In the genomic region with DNA sequence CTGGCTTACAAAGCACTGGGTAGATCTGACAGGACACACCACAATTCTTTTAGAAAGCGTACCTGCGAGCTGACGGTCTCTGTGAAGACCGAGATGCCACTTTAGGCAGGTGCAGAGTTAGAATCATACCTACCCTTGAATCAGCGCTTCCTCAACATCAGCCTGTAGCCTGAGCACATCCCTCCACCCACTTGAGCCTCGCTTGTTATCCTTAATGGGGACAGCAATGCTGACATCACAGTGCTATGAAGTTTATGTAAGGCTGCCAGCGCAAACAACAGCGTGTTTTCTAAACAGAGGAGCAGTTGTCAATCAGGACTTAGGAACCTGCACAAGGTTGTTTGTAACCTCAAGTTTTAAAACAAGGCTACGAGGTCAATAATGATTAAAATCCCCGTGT, we compare ENCODE assay signal across 8 mouse cellular contexts. TPM values are rescaled to one million over a fixed set of nuclear protein-coding genes. Genes with fewer than 3 reads are reported as not detected.
DNase-seq lines count a peak whose midpoint lies in the region; ATAC-seq lines count a peak whose summit lies in the region.

No protein-coding gene starts in this region.

- H3K27ac ChIP-seq in embryonic facial prominence, embryonic 11.5 days (replicated peaks; ENCODE audit: low read depth, low read length) = no peak overlapping the region
- H3K27ac ChIP-seq in hindbrain, embryonic 11.5 days (ENCODE audit: low read depth, low read length) = no peak overlapping the region
- H3K27ac ChIP-seq in midbrain, embryonic 11.5 days (ENCODE audit: low read depth, low read length) = no peak overlapping the region

- H3K4me2 ChIP-seq in embryonic facial prominence, embryonic 11.5 days (ENCODE audit: low read depth, low read length) = peak overlapping the region; percentile 61
- H3K4me2 ChIP-seq in hindbrain, embryonic 11.5 days (replicated peaks; ENCODE audit: low read depth, low read length) = peak overlapping the region; percentile 60
- H3K4me2 ChIP-seq in midbrain, embryonic 11.5 days = peak overlapping the region; percentile 64

- H3K9me3 ChIP-seq in embryonic facial prominence, embryonic 11.5 days (replicated peaks; ENCODE audit: control insufficient read depth, low read length) = no peaks in the 10 kb centered on the region
- H3K9me3 ChIP-seq in hindbrain, embryonic 11.5 days (ENCODE audit: control insufficient read depth, low read length) = no peaks in the 10 kb centered on the region
- H3K9me3 ChIP-seq in midbrain, embryonic 11.5 days (ENCODE audit: control insufficient read depth, low read length) = no peaks in the 10 kb centered on the region

- H3K36me3 ChIP-seq in embryonic facial prominence, embryonic 11.5 days (replicated peaks; ENCODE audit: control insufficient read depth, insufficient read depth, low read depth, low read length) = no peaks in the 10 kb centered on the region
- no peaks in the 10 kb centered on the region for H3K36me3 ChIP-seq in hindbrain, embryonic 11.5 days (ENCODE audit: control insufficient read depth, insufficient read depth, low read length)
- H3K36me3 ChIP-seq in midbrain, embryonic 11.5 days (ENCODE audit: control insufficient read depth, insufficient read depth, low read length) = no peaks in the 10 kb centered on the region

- H3K4me1 ChIP-seq in embryonic facial prominence, embryonic 11.5 days (ENCODE audit: control insufficient read depth, insufficient read depth, low read length) = no peaks in the 10 kb centered on the region
- no peaks in the 10 kb centered on the region for H3K4me1 ChIP-seq in hindbrain, embryonic 11.5 days (replicated peaks; ENCODE audit: control insufficient read depth, insufficient read depth, low read length)
- H3K4me1 ChIP-seq in midbrain, embryonic 11.5 days (ENCODE audit: control insufficient read depth, insufficient read depth, low read length) = 0 out of 2 replicates have a peak, but pooled peaks cover 2% of the 10 kb centered on the region

- DNase-seq in kidney, adult 18-20 months = peak; percentile 27
- DNase-seq in kidney, postnatal 10 days = no peak
- DNase-seq in embryonic facial prominence, embryonic 11.5 days (ENCODE audit: low spot score) = peak; percentile 2
- DNase-seq in hindbrain, embryonic 11.5 days (ENCODE audit: low spot score) = no peak
- peak; percentile 37 to 40 for DNase-seq in left cerebral cortex, postnatal 36 days (ENCODE audit: low spot score in 2 of 2)
- peak; percentile 85 for DNase-seq in midbrain, embryonic 11.5 days (ENCODE audit: low spot score, missing footprints)
- no peak for DNase-seq in urinary bladder, postnatal 10 days (ENCODE audit: low spot score)
- DNase-seq in urinary bladder, postnatal 25 days (ENCODE audit: low spot score) = no peak

- no peaks in the 10 kb centered on the region for H3K27me3 ChIP-seq in embryonic facial prominence, embryonic 11.5 days (ENCODE audit: control insufficient read depth, insufficient read depth, low read length)
- no peaks in the 10 kb centered on the region for H3K27me3 ChIP-seq in hindbrain, embryonic 11.5 days (ENCODE audit: control insufficient read depth, insufficient read depth, low read length)
- H3K27me3 ChIP-seq in midbrain, embryonic 11.5 days (ENCODE audit: control insufficient read depth, insufficient read depth, low read length) = no peaks in the 10 kb centered on the region

- peak overlapping the region; percentile 38 for H3K4me3 ChIP-seq in embryonic facial prominence, embryonic 11.5 days (ENCODE audit: low read depth, low read length)
- H3K4me3 ChIP-seq in hindbrain, embryonic 11.5 days (ENCODE audit: low read depth, low read length) = peak overlapping the region; percentile 37
- H3K4me3 ChIP-seq in midbrain, embryonic 11.5 days (ENCODE audit: low read depth, low read length) = peak overlapping the region; percentile 43

- intact Hi-C loops in left cerebral cortex, postnatal 36 days (cut with DNase I) = no loop called here

- peak overlapping the region; percentile 49 for H3K9ac ChIP-seq in embryonic facial prominence, embryonic 11.5 days (replicated peaks; ENCODE audit: low read length)
- no peak overlapping the region; the same call in 1 of the 2 replicates for H3K9ac ChIP-seq in hindbrain, embryonic 11.5 days (ENCODE audit: low read depth, low read length)
- H3K9ac ChIP-seq in midbrain, embryonic 11.5 days (ENCODE audit: low read length) = peak overlapping the region; percentile 59

- WGBS in embryonic facial prominence, embryonic 11.5 days = 19% methylated on average over 10 of the region's 10 CpGs
- 15% methylated on average over 10 of the region's 10 CpGs for WGBS in hindbrain, embryonic 11.5 days
- 19% methylated on average over 10 of the region's 10 CpGs for WGBS in midbrain, embryonic 11.5 days

- ATAC-seq in embryonic facial prominence, embryonic 11.5 days (replicated peaks; ENCODE audit: insufficient number of reproducible peaks, low FRiP score, low TSS enrichment, low read depth) = no peak
- ATAC-seq in hindbrain, embryonic 11.5 days (ENCODE audit: low FRiP score) = no peak
- peak; percentile 56 for ATAC-seq in midbrain, embryonic 11.5 days (ENCODE audit: low FRiP score)

RNA-seq across cellular contexts. Expression of gene Ctsl, which starts 27.1 kb away (rescaled TPM):
- 151 and 163 TPM in 2 replicates for polyA plus RNA-seq in embryonic facial prominence, embryonic 11.5 days (2014; fragmentation: Nextera tagmentation; extraction: Ambion mirVana)
- polyA plus RNA-seq in hindbrain, embryonic 11.5 days (2014; fragmentation: Nextera tagmentation; extraction: Ambion mirVana) = 122 and 135 TPM in 2 replicates
- 100 to 1,000 TPM; 136 to 140 TPM for total RNA-seq in left cerebral cortex, postnatal 36 days (2021)
- polyA plus RNA-seq in midbrain, embryonic 11.5 days (2014; fragmentation: Nextera tagmentation; extraction: Ambion mirVana) = 142 and 147 TPM in 2 replicates

RNA-seq across cellular contexts. Expression of gene Aaed1, which starts 31.1 kb away (rescaled TPM):
- 29.3 and 30.9 TPM in 2 replicates for polyA plus RNA-seq in embryonic facial prominence, embryonic 11.5 days (2014; fragmentation: Nextera tagmentation; extraction: Ambion mirVana)
- polyA plus RNA-seq in hindbrain, embryonic 11.5 days (2014; fragmentation: Nextera tagmentation; extraction: Ambion mirVana) = 16.9 and 21.6 TPM in 2 replicates
- 10 to 100 TPM; 16.9 to 17.8 TPM for total RNA-seq in left cerebral cortex, postnatal 36 days (2021)
- polyA plus RNA-seq in midbrain, embryonic 11.5 days (2014; fragmentation: Nextera tagmentation; extraction: Ambion mirVana) = 19.5 and 21.4 TPM in 2 replicates

Comparison
In these comparisons a context has a peak if more than half of its experiments do, and no peak if none do; other contexts are left out.
1. DNase-seq: peak in kidney, adult 18-20 months (single experiment), embryonic facial prominence, embryonic 11.5 days (single experiment), left cerebral cortex, postnatal 36 days (2 of 2) and midbrain, embryonic 11.5 days (single experiment); none in kidney, postnatal 10 days (single experiment), hindbrain, embryonic 11.5 days (single experiment), urinary bladder, postnatal 10 days (single experiment) and urinary bladder, postnatal 25 days (single experiment).
2. Peak in every context shown above with its lines, with median percentiles within 50 percentile points of each other: H3K4me2 ChIP-seq and H3K4me3 ChIP-seq.